Mouse (Mus musculus) naive thymus-derived CD4-positive, alpha-beta T cell, adult 2 months (primary cell): ENCODE measurements around the gene Mgat3.

ENCODE experiments used
- DNase-seq: peaks from one replicate; pipeline ENCODE4 v3.0.0-alpha.2; 2011; ENCODE audit warnings: low read depth

Mgat3 gene

DNA sequence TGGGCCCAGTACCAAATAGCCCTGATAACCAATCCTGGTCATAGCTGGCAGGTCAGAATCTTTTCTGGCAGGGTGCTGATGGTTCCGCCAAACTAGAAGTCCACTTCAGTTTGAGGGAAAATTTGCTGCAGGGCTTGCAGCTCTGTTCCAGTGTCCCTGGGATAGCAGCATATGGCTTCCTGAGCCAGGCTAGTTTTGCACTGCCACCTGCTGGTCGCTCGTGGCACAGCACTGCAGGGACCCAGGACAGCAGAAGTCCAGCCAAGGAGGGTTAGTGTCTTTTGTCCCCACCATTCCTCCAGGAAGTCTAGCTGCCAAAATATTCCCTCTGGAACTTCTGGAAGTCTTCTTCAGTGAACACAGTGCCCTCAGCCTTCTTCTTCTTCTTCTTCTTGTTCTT is 87.2 kb downstream of the Mgat3 start:
- peak; percentile 86 for DNase-seq

GRCm38 (mm10) chr15:80261100-80261499 is 87.6 kb downstream of the Mgat3 start:
- peak; percentile 23 for DNase-seq

- DNase-seq, result peak; percentile 96
Observed at GRCm38 (mm10) chr15:80263610-80264575, 90.4 kb downstream of the Mgat3 start, which contains the start of gene Rps19bp1. Gene Rps19bp1, minus strand, starts transcription at chr15:80264315.
